Mouse (Mus musculus) thymus, adult 2 months (tissue): Measurements from ENCODE around the gene Tmem88b.

ENCODE experiments used
- CTCF ChIP-seq: fragments of 200-500 bp; IDR thresholded peaks from 2 replicates; pipeline ENCODE4 v1.5.1; 2012; ENCODE audit warnings: mild to moderate bottlenecking, control low read depth, low read length, moderate library complexity, borderline replicate concordance; ENCODE audit not compliant: control insufficient read depth, poor library complexity, insufficient read depth; ENCODE audit errors: extremely low read depth
- POLR2A ChIP-seq: fragments of 200-500 bp; IDR thresholded peaks from 2 replicates; pipeline ENCODE4 v1.6.1; 2012; ENCODE audit warnings: mild to moderate bottlenecking, low read length, control low read depth, moderate library complexity; ENCODE audit not compliant: control insufficient read depth, poor library complexity, insufficient read depth; ENCODE audit errors: extremely low read depth

DNA sequence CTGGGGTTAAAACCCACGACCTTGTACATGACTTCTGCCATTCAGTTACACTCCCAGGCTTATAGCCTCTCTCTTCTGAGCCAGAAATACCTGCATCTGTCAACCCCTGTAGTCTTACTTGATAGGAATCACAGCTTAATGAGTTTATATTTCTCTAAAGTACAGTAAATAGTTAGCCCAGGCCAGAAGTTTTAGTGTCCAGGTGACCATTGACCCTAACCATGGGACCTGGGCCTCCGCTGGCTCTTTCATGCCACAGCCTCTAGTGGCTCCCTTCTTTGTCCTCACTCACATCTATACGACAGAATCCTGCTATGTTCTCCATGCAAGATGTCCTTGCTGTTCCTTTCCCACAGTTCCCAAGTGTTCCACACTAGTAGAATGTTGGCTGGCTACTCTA, 22.2 kb upstream of the Tmem88b start:
- TF ChIP-seq CTCF (no peak), POLR2A (no peak)
